Mouse (Mus musculus): Measurements from ENCODE around the gene Atr. TPM values are rescaled to one million over a fixed set of nuclear protein-coding genes. Genes with fewer than 3 reads are reported as not detected.

Gene Atr
- total and polyA plus RNA-seq, 3 experiments = 2.0 to 7.5 (median 7.2) TPM

DNA sequence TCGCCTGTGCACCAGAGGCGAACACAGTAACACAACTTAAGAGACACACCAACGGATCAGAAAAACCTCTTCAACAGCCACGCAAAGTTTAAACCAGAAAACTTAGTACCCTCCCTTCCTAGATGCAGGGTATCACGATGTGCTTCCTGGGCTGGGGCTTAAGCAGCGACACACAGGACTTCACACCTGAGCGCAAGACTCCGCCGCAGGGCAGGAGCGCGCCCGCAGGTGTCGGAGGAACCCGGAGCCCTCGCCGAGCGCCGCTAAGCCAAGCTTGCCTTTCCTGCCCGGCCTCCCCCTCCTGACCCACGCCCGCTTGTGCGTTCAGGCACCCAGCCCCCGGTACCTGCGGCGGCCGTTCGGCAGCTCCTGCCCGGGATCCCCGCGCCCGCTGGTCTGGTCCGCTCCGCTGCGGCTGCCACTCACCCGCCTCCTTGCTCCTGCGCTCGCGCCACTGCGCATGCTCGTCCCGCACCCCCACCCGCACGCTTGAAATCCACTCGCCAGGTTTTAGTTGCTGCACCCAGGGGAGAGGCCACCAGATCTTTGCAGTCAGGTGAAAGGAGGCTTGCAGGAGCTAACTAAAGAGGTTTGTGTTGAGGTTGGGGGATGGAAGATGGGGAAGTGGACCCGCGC lies 12.5 kb upstream of the Atr start, which contains the start of gene Pls1:
TSS of gene Pls1 (minus strand) at position 487 of the 636 bp plus-strand sequence.
- DNase-seq = peak; percentile 76 to 77
- intact Hi-C loops (cut with DNase I) = no loop called here
- 2% methylated on average over 46 of the region's 46 CpGs for WGBS
- Histone ChIP-seq H3K79me2 (replicated peaks; ENCODE audit: control insufficient read depth, insufficient read depth, low read length) (no peaks in the 10 kb centered on the region), H3K9ac (ENCODE audit: low read depth, low read length) (peak within 1 kb of the TSS; percentile 87), H3K27ac (no peak within 1 kb of the TSS), H3K4me3 (peak within 1 kb of the TSS; percentile 55), H3K4me1 (ENCODE audit: control insufficient read depth, insufficient read depth, low read length) (peaks cover 1% of the 10 kb centered on the region; the same call in 1 of the 2 replicates), H3K27me3 (ENCODE audit: control insufficient read depth, insufficient read depth, low read length) (peaks cover 6% of the 10 kb centered on the region), H3K36me3 (ENCODE audit: control insufficient read depth, insufficient read depth, low read length) (no peaks in the 10 kb centered on the region)
- TF ChIP-seq CTCF (IDR thresholded peaks at IDR 0.05) (no peak), POLR2A (IDR thresholded peaks at IDR 0.05; ENCODE audit: insufficient read depth, low read depth, low read length) (no peak), EP300 (IDR thresholded peaks at IDR 0.05; ENCODE audit: insufficient read depth, low read depth, low read length) (no peak)

DNA sequence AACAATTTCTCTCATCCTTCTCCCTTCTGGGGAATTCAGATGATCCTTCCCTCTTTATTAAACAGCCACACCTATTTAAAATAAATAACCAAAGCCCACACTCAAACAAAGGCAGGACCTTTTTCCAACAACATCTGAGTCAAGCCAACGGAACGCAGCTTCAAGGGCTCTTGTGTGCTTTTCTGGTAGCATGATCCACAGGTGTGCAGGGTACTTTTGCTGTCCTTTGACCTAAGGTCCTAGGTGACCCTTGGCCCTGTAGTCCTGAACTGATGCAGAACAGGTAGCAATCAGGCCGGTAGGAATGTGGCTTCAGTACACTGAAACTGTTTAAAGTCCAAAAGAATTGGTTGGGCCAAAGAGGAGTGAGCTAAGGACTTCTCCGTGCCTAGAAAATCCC lies 11.7 kb upstream of the Atr start:
- intact Hi-C loops (cut with DNase I) = no loop called here
- no peak overlapping the region for H3K9ac ChIP-seq (ENCODE audit: low read depth, low read length)
- TF ChIP-seq CTCF (IDR thresholded peaks at IDR 0.05) = no peak
- TF ChIP-seq EP300 (IDR thresholded peaks at IDR 0.05; ENCODE audit: insufficient read depth, low read depth, low read length) = no peak
- TF ChIP-seq POLR2A (IDR thresholded peaks at IDR 0.05; ENCODE audit: insufficient read depth, low read depth, low read length) = no peak
- no peaks in the 10 kb centered on the region for H3K79me2 ChIP-seq (replicated peaks; ENCODE audit: control insufficient read depth, insufficient read depth, low read length)
- H3K4me3 ChIP-seq = no peak overlapping the region
- no peak overlapping the region for H3K27ac ChIP-seq
- WGBS = 69% methylated on average over 4 of the region's 4 CpGs
- H3K4me1 ChIP-seq (ENCODE audit: control insufficient read depth, insufficient read depth, low read length) = peaks cover 1% of the 10 kb centered on the region; the same call in 1 of the 2 replicates
- H3K36me3 ChIP-seq (ENCODE audit: control insufficient read depth, insufficient read depth, low read length) = no peaks in the 10 kb centered on the region
- no peak for DNase-seq
- H3K27me3 ChIP-seq (ENCODE audit: control insufficient read depth, insufficient read depth, low read length) = peaks cover 6% of the 10 kb centered on the region

DNA sequence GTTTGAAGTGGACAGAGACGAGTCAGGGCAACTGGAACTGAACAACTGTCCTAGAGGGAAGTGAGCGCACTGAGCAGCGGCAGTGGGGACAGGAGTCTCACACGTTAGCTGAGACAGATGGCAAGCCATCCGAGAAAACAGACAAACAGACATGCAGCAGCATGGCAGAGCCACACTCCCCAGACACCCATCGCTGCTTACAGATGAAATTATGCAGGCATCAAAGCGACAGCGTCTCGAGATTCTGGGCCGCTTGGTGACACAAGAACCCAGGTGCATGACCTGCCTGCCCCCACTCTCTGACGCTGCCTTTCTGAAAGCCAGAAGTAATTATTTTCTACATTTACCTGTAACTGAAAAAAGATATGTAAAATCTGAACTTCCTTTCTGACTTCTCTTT lies 5.7 kb upstream of the Atr start:
- no peak overlapping the region for H3K9ac ChIP-seq (ENCODE audit: low read depth, low read length)
- H3K36me3 ChIP-seq (ENCODE audit: control insufficient read depth, insufficient read depth, low read length) = no peaks in the 10 kb centered on the region
- no peaks in the 10 kb centered on the region for H3K79me2 ChIP-seq (replicated peaks; ENCODE audit: control insufficient read depth, insufficient read depth, low read length)
- H3K4me3 ChIP-seq = no peak overlapping the region
- intact Hi-C loops (cut with DNase I) = loop anchor here (2.0 to 5.0 kb wide), 4 partner anchors 114 to 1113 kb away; no protein-coding TSS in a partner anchor
- no peak for DNase-seq
- no peaks in the 10 kb centered on the region for H3K27me3 ChIP-seq (ENCODE audit: control insufficient read depth, insufficient read depth, low read length)
- no peaks in the 10 kb centered on the region; the same call in 1 of the 2 replicates for H3K4me1 ChIP-seq (ENCODE audit: control insufficient read depth, insufficient read depth, low read length)
- no peak overlapping the region for H3K27ac ChIP-seq
- 68% methylated on average over 11 of the region's 11 CpGs for WGBS
- TF ChIP-seq CTCF (IDR thresholded peaks at IDR 0.05) (no peak), POLR2A (IDR thresholded peaks at IDR 0.05; ENCODE audit: insufficient read depth, low read depth, low read length) (no peak), EP300 (IDR thresholded peaks at IDR 0.05; ENCODE audit: insufficient read depth, low read depth, low read length) (no peak)

DNA sequence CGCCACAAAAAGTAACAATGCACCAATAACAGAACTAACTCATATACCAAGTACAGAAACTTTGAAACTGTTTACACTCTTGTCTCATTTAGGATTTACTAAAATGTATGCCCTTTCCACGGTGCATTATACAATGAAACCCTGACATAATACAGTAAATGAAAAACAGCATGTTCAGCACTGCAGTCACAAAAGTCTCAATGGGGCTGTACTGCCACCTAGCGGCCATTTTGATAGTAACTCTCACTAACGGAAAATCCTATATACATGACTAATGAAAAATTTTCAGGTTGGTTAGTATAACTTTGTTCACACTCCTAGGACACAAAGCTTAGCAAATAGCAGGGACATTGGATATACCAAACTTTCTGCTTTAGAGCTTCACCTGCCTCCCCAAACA lies 4.5 kb upstream of the Atr start:
- H3K4me1 ChIP-seq (ENCODE audit: control insufficient read depth, insufficient read depth, low read length) = peaks cover 1% of the 10 kb centered on the region; the same call in 1 of the 2 replicates
- intact Hi-C loops (cut with DNase I) = loop anchor here (2.0 to 5.0 kb wide), 4 partner anchors 116 to 1114 kb away; no protein-coding TSS in a partner anchor
- no peaks in the 10 kb centered on the region for H3K27me3 ChIP-seq (ENCODE audit: control insufficient read depth, insufficient read depth, low read length)
- H3K27ac ChIP-seq = no peak overlapping the region
- H3K79me2 ChIP-seq (replicated peaks; ENCODE audit: control insufficient read depth, insufficient read depth, low read length) = no peaks in the 10 kb centered on the region
- no peaks in the 10 kb centered on the region for H3K36me3 ChIP-seq (ENCODE audit: control insufficient read depth, insufficient read depth, low read length)
- H3K9ac ChIP-seq (ENCODE audit: low read depth, low read length) = no peak overlapping the region
- DNase-seq = peak; percentile 37 to 61
- 28% methylated on average over 4 of the region's 4 CpGs for WGBS
- no peak overlapping the region for H3K4me3 ChIP-seq
- TF ChIP-seq EP300 (IDR thresholded peaks at IDR 0.05; ENCODE audit: insufficient read depth, low read depth, low read length) (no peak), CTCF (IDR thresholded peaks at IDR 0.05) (peak; percentile 95)

DNA sequence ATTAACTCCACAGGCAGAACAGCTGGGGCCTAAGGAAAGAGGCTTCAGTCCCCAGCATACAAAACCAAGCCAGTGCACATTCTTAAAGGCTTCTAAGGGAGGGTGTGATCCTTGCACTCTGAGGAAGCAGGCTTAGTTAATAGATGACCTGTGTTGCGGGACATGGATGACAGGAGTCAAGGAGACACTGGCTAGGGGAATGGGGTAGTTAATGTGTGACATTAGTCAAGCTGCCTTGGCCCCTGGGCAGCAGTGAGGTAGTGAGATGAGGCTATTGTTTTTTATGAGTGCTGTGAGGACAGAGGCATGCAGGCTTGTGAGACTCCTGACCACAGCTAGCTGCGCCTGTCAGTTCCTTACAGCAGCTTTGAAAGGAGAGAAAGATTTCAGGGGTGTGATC lies 2.5 kb upstream of the Atr start:
- Histone ChIP-seq H3K36me3 (ENCODE audit: control insufficient read depth, insufficient read depth, low read length) (no peaks in the 10 kb centered on the region), H3K4me3 (no peak overlapping the region), H3K27ac (no peak overlapping the region), H3K79me2 (replicated peaks; ENCODE audit: control insufficient read depth, insufficient read depth, low read length) (no peaks in the 10 kb centered on the region), H3K4me1 (ENCODE audit: control insufficient read depth, insufficient read depth, low read length) (peaks cover 1% of the 10 kb centered on the region; the same call in 1 of the 2 replicates), H3K9ac (ENCODE audit: low read depth, low read length) (no peak overlapping the region), H3K27me3 (ENCODE audit: control insufficient read depth, insufficient read depth, low read length) (no peaks in the 10 kb centered on the region)
- no peak for TF ChIP-seq EP300 (IDR thresholded peaks at IDR 0.05; ENCODE audit: insufficient read depth, low read depth, low read length)
- TF ChIP-seq POLR2A (IDR thresholded peaks at IDR 0.05; ENCODE audit: insufficient read depth, low read depth, low read length) = no peak
- TF ChIP-seq CTCF (IDR thresholded peaks at IDR 0.05) = no peak
- DNase-seq = no peak
- WGBS = 86% methylated on average over 2 of the region's 2 CpGs
- intact Hi-C loops (cut with DNase I) = loop anchor here (5.0 kb wide), 3 partner anchors 103 to 342 kb away; partner anchors contain the start of genes Tfdp2 and Trpc1

DNA sequence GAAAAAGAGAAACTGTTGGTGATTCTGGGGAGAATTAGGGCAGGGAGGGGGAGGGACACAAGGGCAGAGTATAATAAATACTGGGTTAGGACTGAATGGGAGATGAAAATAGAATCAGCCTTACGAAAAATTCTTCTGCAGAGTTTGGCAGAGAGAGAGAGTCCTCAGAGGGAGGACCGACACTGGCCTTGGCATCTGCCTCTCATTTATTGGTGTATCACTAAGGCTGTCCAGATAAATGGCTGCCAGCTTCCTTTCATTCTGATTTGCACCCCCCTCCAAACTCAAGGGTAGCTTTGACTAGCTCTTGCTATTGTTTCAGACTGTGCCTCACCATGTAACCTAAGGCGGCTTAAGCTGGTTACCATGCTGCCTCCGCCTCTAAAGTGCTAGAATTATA lies 1.4 kb upstream of the Atr start:
- TF ChIP-seq POLR2A (IDR thresholded peaks at IDR 0.05; ENCODE audit: insufficient read depth, low read depth, low read length) = no peak
- 0 out of 2 replicates have a peak, but pooled peaks have one; percentile 11 for TF ChIP-seq EP300 (IDR thresholded peaks at IDR 0.05; ENCODE audit: insufficient read depth, low read depth, low read length)
- no peak overlapping the region for H3K9ac ChIP-seq (ENCODE audit: low read depth, low read length)
- no peaks in the 10 kb centered on the region for H3K79me2 ChIP-seq (replicated peaks; ENCODE audit: control insufficient read depth, insufficient read depth, low read length)
- H3K27ac ChIP-seq = peak overlapping the region; percentile 48
- no peaks in the 10 kb centered on the region for H3K36me3 ChIP-seq (ENCODE audit: control insufficient read depth, insufficient read depth, low read length)
- no peak overlapping the region for H3K4me3 ChIP-seq
- intact Hi-C loops (cut with DNase I) = loop anchor here (5.0 kb wide), 2 partner anchors 104 to 341 kb away; partner anchors contain the start of genes Tfdp2 and Trpc1
- WGBS = 53% methylated on average over 4 of the region's 4 CpGs
- H3K27me3 ChIP-seq (ENCODE audit: control insufficient read depth, insufficient read depth, low read length) = no peaks in the 10 kb centered on the region
- H3K4me1 ChIP-seq (ENCODE audit: control insufficient read depth, insufficient read depth, low read length) = peaks cover 1% of the 10 kb centered on the region; the same call in 1 of the 2 replicates
- peak in 1 of 2 experiments; percentile 36 for DNase-seq

Data from heart, adult 2 months (tissue).